Mouse (Mus musculus) lung, embryonic 14.5 days (tissue): ENCODE measurements around the gene Kctd21. TPM values are rescaled to one million over a fixed set of nuclear protein-coding genes. Genes with fewer than 3 reads are reported as not detected.

Experiments
- ATAC-seq: fragments of 200-750 bp; cut with Nextera tagmentation; 2 replicates; pipeline ENCODE4 v1.8.0; 2017; ENCODE audit warnings: mild to moderate bottlenecking, moderate TSS enrichment, moderate library complexity; ENCODE audit not compliant: insufficient read depth
- DNase-seq: peaks from one replicate; pipeline ENCODE4 v3.0.0-alpha.2; 2015
- H3K27ac ChIP-seq: fragments of 300-500 bp; sonication (generic); 2 replicates; pipeline ENCODE4 v1.5.1; 2014; ENCODE audit warnings: low read depth, mild to moderate bottlenecking, moderate library complexity
- H3K27me3 ChIP-seq: fragments of 300-500 bp; sonication (generic); 2 replicates; pipeline ENCODE4 v1.6.1; 2014; ENCODE audit warnings: low read length, control low read depth; ENCODE audit not compliant: insufficient read depth
- H3K36me3 ChIP-seq: fragments of 300-500 bp; sonication (generic); 2 replicates; pipeline ENCODE4 v1.6.1; 2014; ENCODE audit warnings: control low read depth; ENCODE audit not compliant: insufficient read depth
- H3K4me1 ChIP-seq: fragments of 300-500 bp; sonication (generic); 2 replicates; pipeline ENCODE4 v1.6.1; 2014; ENCODE audit warnings: antibody characterized with exemption, control low read depth; ENCODE audit not compliant: insufficient read depth
- H3K4me2 ChIP-seq: fragments of 300-500 bp; sonication (generic); 2 replicates; pipeline ENCODE4 v1.6.1; 2014; ENCODE audit warnings: mild to moderate bottlenecking
- H3K4me3 ChIP-seq: fragments of 300-500 bp; sonication (generic); 2 replicates; pipeline ENCODE4 v1.5.1; 2014; ENCODE audit warnings: low read depth, low read length
- H3K9ac ChIP-seq: fragments of 300-500 bp; sonication (generic); 2 replicates; pipeline ENCODE4 v1.6.1; 2014
- H3K9me3 ChIP-seq: fragments of 300-500 bp; sonication (generic); 2 replicates; pipeline ENCODE4 v1.6.1; 2016; ENCODE audit warnings: low read depth, low read length, control low read depth
- CTCF ChIP-seq: IDR thresholded peaks from 2 replicates; pipeline ENCODE4 v1.5.1; 2016; ENCODE audit warnings: antibody characterized with exemption, low read depth
- WGBS: fragments of 180-500 bp; shearing (Covaris S2); extraction: QIAGEN DNeasy Blood & Tissue Kit; methylation state at CpG from one replicate; pipeline ENCODE4 v1.1.7; 2014; 5-methylcytosine and 5-hydroxymethylcytosine counted together
- polyA plus RNA-seq: library from polyadenylated mRNA; unstranded; fragments of >200 nt; fragmentation: Nextera tagmentation; extraction: Ambion mirVana; gene quantifications from 2 replicates; pipeline ENCODE4 v1.2.1, GENCODE M21; 2014

Kctd21 gene
- polyA plus RNA-seq, 1 experiment from 2014 or later: 4.7 TPM

DNA sequence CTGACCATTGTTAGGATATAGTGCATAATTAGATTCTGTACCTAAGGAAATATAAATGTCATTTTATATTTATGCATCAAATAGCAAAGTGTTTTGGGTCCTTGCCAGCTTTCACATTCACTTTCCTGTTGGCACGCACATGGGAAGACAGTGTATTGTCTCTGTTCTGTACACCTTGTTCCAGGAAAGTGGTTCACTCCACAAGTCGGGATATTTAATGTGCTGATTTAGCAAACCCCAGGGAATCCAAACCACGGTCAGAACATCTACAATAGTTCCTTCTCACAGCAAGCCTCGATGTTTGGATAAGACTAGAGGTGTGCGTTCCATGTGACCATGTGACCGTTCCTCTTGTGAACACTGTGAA, 59.9 kb downstream of the Kctd21 start:
- 62% methylated on average over 6 of the region's 6 CpGs for WGBS
- no peaks in the 10 kb centered on the region for H3K9me3 ChIP-seq
- no peak overlapping the region for H3K9ac ChIP-seq
- H3K4me1 ChIP-seq: no peaks in the 10 kb centered on the region
- no peak overlapping the region for H3K4me3 ChIP-seq
- TF ChIP-seq CTCF: no peak
- DNase-seq (peak; percentile 41), ATAC-seq (0 out of 2 replicates have a peak, but pooled peaks have one; percentile 6)
- H3K4me2 ChIP-seq: no peak overlapping the region
- peak overlapping the region; percentile 43; the same call in 1 of the 2 replicates for H3K27ac ChIP-seq
- H3K27me3 ChIP-seq: no peaks in the 10 kb centered on the region
- H3K36me3 ChIP-seq: peaks cover 61% of the 10 kb centered on the region

GRCm38 (mm10) chr7:97394375-97394774, 62.2 kb downstream of the Kctd21 start:
- WGBS: 78% methylated on average over 2 of the region's 2 CpGs
- no peak for TF ChIP-seq CTCF
- no peaks in the 10 kb centered on the region for H3K9me3 ChIP-seq
- H3K4me3 ChIP-seq: no peak overlapping the region
- DNase-seq (no peak), ATAC-seq (no peak)
- no peaks in the 10 kb centered on the region for H3K4me1 ChIP-seq
- no peaks in the 10 kb centered on the region for H3K27me3 ChIP-seq
- peaks cover 38% of the 10 kb centered on the region for H3K36me3 ChIP-seq
- H3K9ac ChIP-seq: no peak overlapping the region
- H3K4me2 ChIP-seq: no peak overlapping the region
- H3K27ac ChIP-seq: no peak overlapping the region

- TF ChIP-seq CTCF: no peak
Measured at GRCm38 (mm10) chr7:97398943-97399342, 66.8 kb downstream of the Kctd21 start.

More at GRCm38 (mm10) chr7:97398943-97399342, 66.8 kb downstream of the Kctd21 start:
- H3K4me3 ChIP-seq: no peak overlapping the region
- WGBS: 89% methylated on average over 6 of the region's 6 CpGs
- peaks cover 8% of the 10 kb centered on the region for H3K4me1 ChIP-seq
- H3K27me3 ChIP-seq: no peaks in the 10 kb centered on the region
- H3K27ac ChIP-seq: no peak overlapping the region
- H3K36me3 ChIP-seq: peaks cover under 1% of the 10 kb centered on the region; the same call in 1 of the 2 replicates
- H3K9me3 ChIP-seq: no peaks in the 10 kb centered on the region
- DNase-seq (no peak), ATAC-seq (no peak)
- H3K9ac ChIP-seq: no peak overlapping the region
- no peak overlapping the region for H3K4me2 ChIP-seq

Other genes with a start within 250 kb of the Kctd21 start
- 2.1 TPM in 2 replicates for gene Usp35, start 307 bp upstream of the Kctd21 start, polyA plus RNA-seq
- 42.4 and 45.1 TPM in 2 replicates for gene Alg8, start 39.3 kb downstream of the Kctd21 start, polyA plus RNA-seq
- gene Ndufc2, start 67.7 kb downstream of the Kctd21 start, polyA plus RNA-seq: 345 and 369 TPM in 2 replicates
- 0.58 and 0.61 TPM in 2 replicates for gene Thrsp, start 85.4 kb downstream of the Kctd21 start, polyA plus RNA-seq
- gene Kctd14, start 119.0 kb downstream of the Kctd21 start, polyA plus RNA-seq: 3.1 and 4.2 TPM in 2 replicates
- gene Ints4, start 148.6 kb downstream of the Kctd21 start, polyA plus RNA-seq: 53.1 and 62.0 TPM in 2 replicates
- 47.2 and 47.9 TPM in 2 replicates for gene Aamdc, start 247.2 kb downstream of the Kctd21 start, polyA plus RNA-seq
- 19.4 and 22.1 TPM in 2 replicates for gene Rsf1, start 247.6 kb downstream of the Kctd21 start, polyA plus RNA-seq